Mouse (Mus musculus) forebrain, postnatal 0 days (tissue): ENCODE results near the gene Nfib. TPM values are rescaled to one million over a fixed set of nuclear protein-coding genes. Genes with fewer than 3 reads are reported as not detected.
A peak's percentile ranks its signal among the peaks of the same experiment; 100 is the strongest.

Source experiments
- ATAC-seq: fragments of 200-750 bp; cut with Nextera tagmentation; 2 replicates; pipeline ENCODE4 v1.8.0; 2017; ENCODE audit warnings: mild to moderate bottlenecking, moderate library complexity
- DNase-seq: peaks from one replicate; pipeline ENCODE4 v3.0.0-alpha.2; 2015
- H3K27ac ChIP-seq: fragments of 300-500 bp; sonication (generic); 2 replicates; pipeline ENCODE4 v1.5.1; 2014; ENCODE audit warnings: low read depth, mild to moderate bottlenecking, antibody characterized with exemption, low read length, moderate library complexity, mixed read lengths
- H3K27me3 ChIP-seq: fragments of 300-500 bp; sonication (generic); 2 replicates; pipeline ENCODE4 v1.6.1; 2014; ENCODE audit warnings: mild to moderate bottlenecking, low read length, mixed read lengths; ENCODE audit not compliant: insufficient read depth
- H3K36me3 ChIP-seq: fragments of 300-500 bp; sonication (generic); 2 replicates; pipeline ENCODE4 v1.6.1; 2014; ENCODE audit warnings: mild to moderate bottlenecking, moderate library complexity; ENCODE audit not compliant: insufficient read depth
- H3K4me1 ChIP-seq: fragments of 300-500 bp; sonication (generic); 2 replicates; pipeline ENCODE4 v1.6.1; 2014; ENCODE audit warnings: antibody characterized with exemption; ENCODE audit not compliant: insufficient read depth
- H3K4me2 ChIP-seq: fragments of 300-500 bp; sonication (generic); 2 replicates; pipeline ENCODE4 v1.6.1; 2014; ENCODE audit warnings: low read depth, mild to moderate bottlenecking, moderate library complexity
- H3K4me3 ChIP-seq: fragments of 300-500 bp; sonication (generic); 2 replicates; pipeline ENCODE4 v1.5.1; 2014; ENCODE audit warnings: low read depth, low read length, mixed read lengths
- H3K9ac ChIP-seq: fragments of 300-500 bp; sonication (generic); 2 replicates; pipeline ENCODE4 v1.6.1; 2014; ENCODE audit warnings: mild to moderate bottlenecking
- H3K9me3 ChIP-seq: fragments of 300-500 bp; sonication (generic); 2 replicates; pipeline ENCODE4 v1.6.1; 2016; ENCODE audit warnings: low read length
- CTCF ChIP-seq: sonication (generic); IDR thresholded peaks from 2 replicates; pipeline ENCODE4 v1.5.1; 2016; ENCODE audit warnings: antibody characterized with exemption, control low read depth, low read depth
- WGBS: fragments of 180-500 bp; shearing (Covaris S2); extraction: QIAGEN DNeasy Blood & Tissue Kit; methylation state at CpG from one replicate; pipeline ENCODE4 v1.1.7; 2014; 5-methylcytosine and 5-hydroxymethylcytosine counted together
- polyA plus RNA-seq: library from polyadenylated mRNA; unstranded; fragments of >200 nt; fragmentation: Nextera tagmentation; extraction: Ambion mirVana; gene quantifications from 2 replicates; pipeline ENCODE4 v1.2.1, GENCODE M21; 2015
- total RNA-seq: library from RNA; depleted of rRNA; stranded (reverse); fragments of >200 nt; gene quantifications from 2 replicates; pipeline ENCODE4 v1.2.3, GENCODE M21; 2014

Gene Nfib
- total and polyA plus RNA-seq, 2 experiments from 2014 or later: 69.0 to 135 TPM

GRCm38 (mm10) chr4:82479394-82479793, 226.2 kb downstream of the Nfib start:
- 65% methylated on average over 4 of the region's 4 CpGs for WGBS
- H3K27ac ChIP-seq: no peak overlapping the region
- no peaks in the 10 kb centered on the region for H3K9me3 ChIP-seq
- no peaks in the 10 kb centered on the region for H3K36me3 ChIP-seq
- H3K4me2 ChIP-seq: no peak overlapping the region
- no peaks in the 10 kb centered on the region for H3K27me3 ChIP-seq
- no peak for ATAC-seq
- peaks cover 5% of the 10 kb centered on the region for H3K4me1 ChIP-seq
- H3K9ac ChIP-seq: no peak overlapping the region
- peak; percentile 34 for TF ChIP-seq CTCF
- no peak overlapping the region for H3K4me3 ChIP-seq
- no peak for DNase-seq

- WGBS: 86% methylated on average over 2 of the region's 2 CpGs
Observed at GRCm38 (mm10) chr4:82477742-82478141, 227.8 kb downstream of the Nfib start.

GRCm38 (mm10) chr4:82476411-82476810, 229.1 kb downstream of the Nfib start:
- DNase-seq: no peak
- Histone ChIP-seq H3K9me3 (no peaks in the 10 kb centered on the region), H3K27me3 (no peaks in the 10 kb centered on the region), H3K9ac (no peak overlapping the region), H3K4me2 (no peak overlapping the region), H3K36me3 (no peaks in the 10 kb centered on the region), H3K4me1 (peaks cover 2% of the 10 kb centered on the region), H3K4me3 (no peak overlapping the region), H3K27ac (no peak overlapping the region)
- no peak for TF ChIP-seq CTCF
- no peak for ATAC-seq
- WGBS: 36% methylated on average over 2 of the region's 2 CpGs

More at GRCm38 (mm10) chr4:82477742-82478141, 227.8 kb downstream of the Nfib start:
- no peak for TF ChIP-seq CTCF
- Histone ChIP-seq H3K9me3 (no peaks in the 10 kb centered on the region), H3K27ac (no peak overlapping the region), H3K4me1 (peaks cover 2% of the 10 kb centered on the region), H3K36me3 (no peaks in the 10 kb centered on the region), H3K4me2 (no peak overlapping the region), H3K4me3 (no peak overlapping the region), H3K27me3 (no peaks in the 10 kb centered on the region), H3K9ac (no peak overlapping the region)
- DNase-seq: no peak
- no peak for ATAC-seq

- Histone ChIP-seq H3K4me2 (no peak overlapping the region), H3K36me3 (no peaks in the 10 kb centered on the region), H3K9me3 (no peaks in the 10 kb centered on the region), H3K27ac (no peak overlapping the region), H3K27me3 (no peaks in the 10 kb centered on the region), H3K4me3 (no peak overlapping the region), H3K4me1 (peaks cover 2% of the 10 kb centered on the region), H3K9ac (no peak overlapping the region)
- DNase-seq (no peak), ATAC-seq (no peak)
- TF ChIP-seq CTCF: no peak
- 62% methylated on average over 5 of the region's 5 CpGs for WGBS
Observed at GRCm38 (mm10) chr4:82474334-82474733, 231.2 kb downstream of the Nfib start.

- TF ChIP-seq CTCF: no peak
- H3K4me2 ChIP-seq: no peak overlapping the region
- DNase-seq (no peak), ATAC-seq (no peak)
- no peaks in the 10 kb centered on the region for H3K36me3 ChIP-seq
- no peaks in the 10 kb centered on the region for H3K27me3 ChIP-seq
- no peaks in the 10 kb centered on the region for H3K9me3 ChIP-seq
- H3K4me1 ChIP-seq: peaks cover 11% of the 10 kb centered on the region
- WGBS: 75% methylated on average over 3 of the region's 3 CpGs
- H3K27ac ChIP-seq: no peak overlapping the region
- no peak overlapping the region for H3K9ac ChIP-seq
- no peak overlapping the region for H3K4me3 ChIP-seq
Observed at GRCm38 (mm10) chr4:82470938-82471320, 234.6 kb downstream of the Nfib start.

- no peaks in the 10 kb centered on the region for H3K27me3 ChIP-seq
- H3K4me1 ChIP-seq: peaks cover 14% of the 10 kb centered on the region
- DNase-seq: no peak
- 50% methylated on average over 5 of the region's 5 CpGs for WGBS
- H3K4me2 ChIP-seq: no peak overlapping the region
- no peak overlapping the region for H3K4me3 ChIP-seq
- no peak overlapping the region for H3K27ac ChIP-seq
- no peaks in the 10 kb centered on the region for H3K9me3 ChIP-seq
- no peak for TF ChIP-seq CTCF
- no peak overlapping the region for H3K9ac ChIP-seq
- H3K36me3 ChIP-seq: no peaks in the 10 kb centered on the region
- no peak for ATAC-seq
Observed at GRCm38 (mm10) chr4:82470212-82470937, 235.2 kb downstream of the Nfib start.

- Histone ChIP-seq H3K27ac (no peak overlapping the region), H3K4me2 (no peak overlapping the region), H3K9ac (no peak overlapping the region), H3K9me3 (no peaks in the 10 kb centered on the region), H3K27me3 (no peaks in the 10 kb centered on the region), H3K4me1 (peaks cover 27% of the 10 kb centered on the region), H3K36me3 (no peaks in the 10 kb centered on the region), H3K4me3 (no peak overlapping the region)
- ATAC-seq (no peak), DNase-seq (no peak)
- TF ChIP-seq CTCF: no peak
- 79% methylated on average over 3 of the region's 3 CpGs for WGBS
Observed at GRCm38 (mm10) chr4:82468944-82469343, 236.6 kb downstream of the Nfib start.
